ENCODE assay signal across 8 mouse cellular contexts in genomic region chr4:76447396-76447795, GRCm38 (mm10).
DNase-seq lines count a peak whose midpoint lies in the region; ATAC-seq and TF ChIP-seq lines count a peak whose summit lies in the region.

No protein-coding gene starts in this region.

- H3K36me3 ChIP-seq in lung, embryonic 16.5 days (ENCODE audit: control insufficient read depth, insufficient read depth, low read length) = no peaks in the 10 kb centered on the region
- H3K36me3 ChIP-seq in hindbrain, embryonic 14.5 days (replicated peaks; ENCODE audit: control insufficient read depth, insufficient read depth) = no peaks in the 10 kb centered on the region

- no peak for ATAC-seq in lung, embryonic 16.5 days (ENCODE audit: low read depth)
- ATAC-seq in hindbrain, embryonic 14.5 days (ENCODE audit: low FRiP score) = no peak

- no peaks in the 10 kb centered on the region for H3K4me1 ChIP-seq in lung, embryonic 16.5 days (replicated peaks; ENCODE audit: control insufficient read depth, insufficient read depth, low read length)
- H3K4me1 ChIP-seq in lung, adult 2 months (ENCODE audit: control insufficient read depth, insufficient read depth, low read length) = peaks cover 4% of the 10 kb centered on the region; the same call in 1 of the 2 replicates
- H3K4me1 ChIP-seq in hindbrain, embryonic 14.5 days (replicated peaks; ENCODE audit: control insufficient read depth, insufficient read depth, low read length) = peaks cover 21% of the 10 kb centered on the region

- peaks cover 3% of the 10 kb centered on the region; the same call in 1 of the 2 replicates for H3K27me3 ChIP-seq in lung, embryonic 16.5 days (ENCODE audit: control insufficient read depth, insufficient read depth, low read depth, low read length)
- H3K27me3 ChIP-seq in hindbrain, embryonic 14.5 days (ENCODE audit: control insufficient read depth, insufficient read depth, low read length) = no peaks in the 10 kb centered on the region

- H3K9ac ChIP-seq in lung, embryonic 16.5 days (ENCODE audit: low read length) = no peak overlapping the region
- H3K9ac ChIP-seq in hindbrain, embryonic 14.5 days = peak overlapping the region; percentile 95

- H3K4me3 ChIP-seq in gastrocnemius, adult 2 months = no peak overlapping the region
- no peak overlapping the region for H3K4me3 ChIP-seq in lung, embryonic 16.5 days (ENCODE audit: low read length)
- H3K4me3 ChIP-seq in lung, adult 2 months (replicated peaks; ENCODE audit: extremely low read depth, low read depth, low read length) = no peak overlapping the region
- H3K4me3 ChIP-seq in hindbrain, embryonic 14.5 days (replicated peaks; ENCODE audit: low read length) = peak overlapping the region; percentile 98

- H3K4me2 ChIP-seq in lung, embryonic 16.5 days (ENCODE audit: low read depth, low read length) = peak overlapping the region; percentile 38
- peak overlapping the region; percentile 61 for H3K4me2 ChIP-seq in hindbrain, embryonic 14.5 days (replicated peaks)

- H3K9me3 ChIP-seq in lung, embryonic 16.5 days (ENCODE audit: control insufficient read depth, low read length) = no peaks in the 10 kb centered on the region
- H3K9me3 ChIP-seq in hindbrain, embryonic 14.5 days (ENCODE audit: control insufficient read depth, low read length) = no peaks in the 10 kb centered on the region

- H3K27ac ChIP-seq in gastrocnemius, adult 2 months = no peak overlapping the region
- no peak overlapping the region for H3K27ac ChIP-seq in lung, embryonic 16.5 days (ENCODE audit: low read length)
- H3K27ac ChIP-seq in hindbrain, embryonic 14.5 days = peak overlapping the region; percentile 96; the same call in 1 of the 2 replicates

- no peak for TF ChIP-seq POLR2A in lung, adult 2 months (IDR thresholded peaks at IDR 0.05; ENCODE audit: borderline replicate concordance, extremely low read depth, low read depth, low read length)

- intact Hi-C loops in gastrocnemius, adult 2 months (cut with DNase I) = loop anchor here (5.0 kb wide), 1 partner anchor 75 kb away; no protein-coding TSS in a partner anchor
- intact Hi-C loops in gastrocnemius, postnatal 36 days (cut with DNase I) = loop anchor here (5.0 kb wide), 1 partner anchor 75 kb away; no protein-coding TSS in a partner anchor

- TF ChIP-seq CTCF in gastrocnemius, adult 2 months (IDR thresholded peaks at IDR 0.05) = peak; percentile 56
- no peak for TF ChIP-seq CTCF in lung, adult 2 months (IDR thresholded peaks at IDR 0.05; ENCODE audit: insufficient read depth, low read length)

- no peak for DNase-seq in gastrocnemius, adult 2 months
- no peak for DNase-seq in gastrocnemius, postnatal 36 days
- no peak for DNase-seq in lung, adult 2 months
- peak; percentile 74 for DNase-seq in hindbrain, embryonic 14.5 days (ENCODE audit: low spot score)
- peak; percentile 55 for DNase-seq in retina, postnatal 1 day
- DNase-seq in ovary, postnatal 36 days (ENCODE audit: low spot score) = no peak
- DNase-seq in spleen, postnatal 36 days (ENCODE audit: low spot score in 2 of 2) = no peak

Comparison
In these comparisons a context has a peak if more than half of its experiments do, and no peak if none do; other contexts are left out.
1. DNase-seq: peak in hindbrain, embryonic 14.5 days (single experiment) and retina, postnatal 1 day (single experiment); none in gastrocnemius, adult 2 months (single experiment), gastrocnemius, postnatal 36 days (0 of 2), lung, adult 2 months (single experiment), ovary, postnatal 36 days (single experiment) and spleen, postnatal 36 days (0 of 2).